Mouse (Mus musculus) spleen, postnatal 10 days (tissue): ENCODE results near the gene Map2k2.
"Not testable (repeated sequence)": the region's sequence is repeated elsewhere in the genome, so short reads cannot be mapped to it uniquely, and the experiment has no call there.

Experiments used
- DNase-seq, 2 experiments: peaks; one replicate each; pipeline ENCODE4 v3.0.0; 2021 to 2022; ENCODE audit warnings: low spot score in 2 of 2

Gene Map2k2

GRCm38 (mm10) chr10:81142551-81142981, 36.9 kb downstream of the Map2k2 start:
- DNase-seq: no peak

DNA sequence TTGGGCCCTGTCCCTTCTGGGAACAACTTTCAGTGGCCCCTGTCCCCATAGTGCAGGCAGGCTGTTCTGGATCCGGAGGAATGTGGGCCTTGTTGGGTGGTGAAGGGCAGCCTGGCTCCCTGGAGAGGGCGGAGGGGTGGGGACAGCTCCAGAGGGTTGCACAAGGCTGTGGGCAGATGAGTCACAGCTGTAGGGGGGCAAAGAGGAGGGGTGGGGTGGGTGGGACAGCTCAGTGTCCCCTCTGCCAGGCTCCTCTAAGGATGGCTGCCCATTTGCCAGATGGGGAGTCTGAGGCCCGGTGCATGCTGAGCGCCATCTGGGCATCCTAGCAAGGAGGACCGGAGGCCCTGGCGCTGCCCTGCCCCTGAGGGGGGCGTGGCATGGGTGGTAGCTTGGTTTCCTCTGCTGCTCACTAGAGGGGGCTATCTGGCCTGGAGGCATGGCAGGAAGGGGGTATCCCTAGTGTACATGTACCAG, 37.5 kb downstream of the Map2k2 start:
- peak in 1 of 2 experiments; percentile 30 for DNase-seq

GRCm38 (mm10) chr10:81143845-81144437, 38.2 kb downstream of the Map2k2 start:
- no peak for DNase-seq

GRCm38 (mm10) chr10:81144667-81145066, 39.0 kb downstream of the Map2k2 start:
- DNase-seq: no peak

GRCm38 (mm10) chr10:81145307-81145706, 39.6 kb downstream of the Map2k2 start:
- DNase-seq: no peak

DNA sequence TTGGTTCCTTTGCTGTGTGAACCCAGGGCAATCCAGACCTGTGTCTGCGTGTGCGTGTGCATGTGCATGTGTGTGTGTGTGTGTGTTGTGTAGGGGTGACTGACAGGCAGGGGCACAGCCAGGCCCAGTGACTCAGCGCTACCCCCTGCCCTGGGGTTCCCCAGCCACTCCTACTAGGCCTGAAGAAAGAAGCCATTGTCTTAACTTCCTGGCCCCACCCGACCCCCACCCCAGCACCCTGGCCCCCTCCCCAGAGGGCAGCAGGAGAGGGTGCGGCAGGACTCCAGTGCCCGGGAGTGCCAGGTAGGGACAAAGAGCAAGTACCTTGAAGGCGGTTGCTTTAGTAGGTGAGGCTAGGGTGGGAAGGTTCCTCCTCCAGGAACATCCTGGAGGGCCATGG, 40.1 kb downstream of the Map2k2 start:
- no peak for DNase-seq

- no peak for DNase-seq
Observed at GRCm38 (mm10) chr10:81146296-81146695, 40.6 kb downstream of the Map2k2 start.

DNA sequence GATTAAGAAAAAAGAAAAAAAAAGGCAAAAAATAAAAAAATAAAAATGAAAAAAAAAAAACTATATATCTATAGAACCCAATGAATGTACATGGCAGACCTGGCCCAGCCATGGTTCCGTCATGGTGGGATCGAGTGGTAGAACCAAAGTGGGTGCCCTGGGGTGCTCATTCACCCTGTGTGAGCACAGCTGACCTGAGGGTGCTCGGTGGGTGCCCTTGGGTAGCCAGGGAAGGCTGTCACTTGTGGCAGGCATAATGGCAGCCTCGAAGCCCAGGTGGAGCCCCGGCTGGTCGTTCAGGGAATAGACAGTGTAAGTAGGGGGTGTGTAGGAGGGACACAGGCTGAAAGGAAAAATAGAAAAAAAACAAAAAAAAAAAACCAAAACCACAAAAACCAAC, 45.5 kb downstream of the Map2k2 start:
- DNase-seq: no peak

DNA sequence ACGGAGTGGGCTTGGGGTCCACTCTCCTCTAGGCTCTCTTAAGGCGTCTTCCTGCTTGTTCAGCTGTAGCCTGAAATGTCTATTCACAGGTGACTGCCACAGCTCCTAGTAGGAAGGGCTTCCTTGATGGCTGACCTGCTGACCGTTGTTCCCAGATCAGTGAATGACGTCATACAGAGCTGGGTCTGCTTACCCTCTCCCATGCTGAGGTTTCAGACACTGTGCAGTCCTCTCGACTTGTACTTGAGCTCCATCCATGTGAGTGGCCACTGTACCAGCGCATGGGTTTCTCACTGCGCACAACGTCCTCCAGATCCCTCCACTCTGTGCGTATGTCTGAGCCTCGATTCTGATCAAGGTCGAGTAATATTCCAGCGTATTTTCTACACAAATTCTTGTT, 46.9 kb downstream of the Map2k2 start:
- no peak for DNase-seq

GRCm38 (mm10) chr10:81154313-81154712, 48.6 kb downstream of the Map2k2 start:
- DNase-seq: no peak

GRCm38 (mm10) chr10:81154736-81155135, 49.0 kb downstream of the Map2k2 start:
- DNase-seq: no peak

GRCm38 (mm10) chr10:81161602-81162317, 56.0 kb downstream of the Map2k2 start:
- peak in 1 of 2 experiments; percentile 88 for DNase-seq

GRCm38 (mm10) chr10:81162318-81162652, 56.6 kb downstream of the Map2k2 start:
- peak in 1 of 2 experiments; percentile 74 for DNase-seq

GRCm38 (mm10) chr10:81165118-81165517, 59.4 kb downstream of the Map2k2 start:
- no peak for DNase-seq

DNA sequence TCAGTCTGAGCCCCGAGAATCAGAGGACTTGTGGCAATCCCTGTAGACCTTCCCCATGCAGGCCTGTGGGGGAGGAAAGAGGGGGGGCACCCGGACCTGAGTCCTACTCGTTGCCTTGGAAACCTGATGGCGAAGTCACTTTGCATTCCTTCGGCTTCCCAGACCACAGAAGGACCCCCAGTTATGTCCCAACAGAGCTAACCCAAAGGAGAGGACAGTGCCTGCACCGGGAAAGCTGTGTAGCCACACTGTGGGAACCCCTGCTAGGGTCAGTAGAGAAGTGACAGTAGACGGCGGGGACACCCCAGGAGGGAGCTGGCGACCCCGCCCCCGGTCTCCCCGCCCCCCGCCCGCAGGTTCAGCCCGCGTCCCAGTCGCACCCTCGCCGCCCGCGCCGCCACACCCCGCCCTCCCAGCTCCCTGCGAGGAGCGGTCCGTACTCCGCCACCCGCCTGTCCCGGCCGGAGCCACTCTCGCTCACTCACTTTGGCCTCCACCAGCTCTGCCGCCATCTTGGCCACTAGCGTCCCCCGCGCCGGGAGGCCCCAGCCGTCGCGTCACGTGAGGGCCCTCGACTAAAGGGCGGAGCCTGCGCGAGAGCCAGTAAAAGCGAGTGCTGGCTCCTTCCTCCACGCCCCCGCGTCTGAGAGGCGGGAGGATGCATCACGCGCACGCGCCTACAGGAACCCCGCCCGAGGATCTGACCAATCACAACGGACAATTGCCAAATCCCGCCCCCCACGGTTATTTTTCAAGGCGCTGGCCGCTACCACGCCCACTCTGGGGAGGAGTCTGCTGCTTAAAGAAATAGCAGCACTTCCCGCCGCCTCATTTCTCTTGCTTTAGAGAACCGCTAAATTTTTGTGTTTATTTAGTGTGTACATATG, 61.7 kb downstream of the Map2k2 start, which contains the start of gene Pias4:
Gene Pias4 (minus strand): TSS at position 724 of the 887 bp plus-strand sequence.
- peak; percentile 100 for DNase-seq

- DNase-seq: no peak
Observed at GRCm38 (mm10) chr10:81168087-81168431, 62.3 kb downstream of the Map2k2 start.

GRCm38 (mm10) chr10:81168521-81169244, 63.0 kb downstream of the Map2k2 start:
- peak; percentile 79 to 92 for DNase-seq

DNA sequence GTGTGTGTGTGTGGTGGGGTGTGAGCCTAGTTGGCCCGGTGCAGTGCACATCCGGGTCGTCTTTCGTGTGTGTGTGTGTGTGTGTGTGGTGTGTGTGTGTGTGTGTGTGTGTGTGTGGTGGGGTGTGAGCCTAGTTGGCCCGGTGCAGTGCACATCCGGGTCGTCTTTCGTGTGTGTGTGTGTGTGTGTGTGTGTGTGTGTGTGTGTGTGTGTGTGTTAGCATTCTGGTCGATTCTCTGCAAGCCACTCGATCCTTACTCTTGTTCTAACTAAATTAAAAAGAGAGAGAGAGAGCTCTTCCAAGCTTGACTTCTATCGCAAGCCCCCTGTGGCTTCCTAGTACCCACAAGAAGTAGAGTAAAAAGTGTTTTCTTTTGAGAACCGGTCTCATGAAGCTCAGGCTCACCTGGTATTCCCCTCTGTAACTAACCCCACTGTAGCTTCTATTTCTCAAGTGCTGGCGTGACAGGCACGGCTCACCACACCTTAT, 63.7 kb downstream of the Map2k2 start:
- peak in 1 of 2 experiments; percentile 53 for DNase-seq

DNA sequence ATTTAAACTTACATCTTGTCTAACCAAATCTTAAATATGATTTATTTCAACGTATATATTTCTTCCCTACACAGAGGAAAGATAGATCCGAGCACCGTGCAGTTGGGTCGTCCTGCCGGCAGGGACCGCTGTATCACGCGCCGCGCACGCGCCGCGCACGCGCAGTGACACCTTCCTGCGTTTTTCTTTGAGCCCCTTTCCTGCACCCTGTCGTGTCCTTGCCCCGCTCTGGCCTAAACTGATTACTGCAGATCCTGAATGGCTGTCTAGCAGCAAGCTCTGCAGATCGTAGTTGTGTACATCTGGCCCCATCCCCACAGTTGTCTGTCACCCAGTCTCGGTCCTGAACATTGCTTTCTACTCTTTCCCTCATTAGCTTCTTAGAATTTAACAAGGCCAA, 67.4 kb downstream of the Map2k2 start:
- peak; percentile 78 to 89 for DNase-seq

DNA sequence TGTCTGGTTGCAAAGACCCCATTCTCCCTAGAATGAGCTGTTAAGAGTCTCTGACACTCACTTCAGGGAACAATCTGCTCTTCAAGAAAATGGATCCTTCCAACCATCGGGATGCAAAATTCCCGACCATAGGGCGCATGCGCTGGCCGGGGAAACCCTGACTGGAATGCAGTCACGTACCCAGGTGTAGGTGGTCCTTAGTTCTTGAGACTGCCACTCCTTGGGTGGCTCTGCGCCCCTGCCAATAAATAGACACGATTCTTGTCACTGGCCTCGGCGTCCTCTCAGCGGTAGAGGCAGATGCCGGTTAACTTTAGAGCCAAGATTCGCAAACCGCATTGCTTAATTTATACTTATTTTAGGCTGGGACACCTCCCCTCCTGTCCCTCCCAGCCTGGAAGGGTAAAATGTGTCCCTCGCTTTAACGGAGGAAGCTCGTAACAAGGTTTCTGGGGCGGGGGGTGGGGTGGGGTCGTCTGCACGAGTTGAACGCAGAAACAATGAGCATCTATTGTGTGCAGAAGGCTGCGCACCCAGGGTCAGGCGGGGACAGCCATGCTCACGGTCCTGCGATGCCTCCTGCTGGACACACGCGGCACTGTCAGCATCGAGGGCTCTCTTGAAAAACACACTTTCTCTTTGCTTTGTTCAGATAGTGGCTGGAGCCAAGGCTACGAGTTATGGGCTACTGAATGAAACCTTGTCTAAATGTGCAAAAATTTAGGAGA, 69.1 kb downstream of the Map2k2 start:
- peak; percentile 91 to 93 for DNase-seq

DNA sequence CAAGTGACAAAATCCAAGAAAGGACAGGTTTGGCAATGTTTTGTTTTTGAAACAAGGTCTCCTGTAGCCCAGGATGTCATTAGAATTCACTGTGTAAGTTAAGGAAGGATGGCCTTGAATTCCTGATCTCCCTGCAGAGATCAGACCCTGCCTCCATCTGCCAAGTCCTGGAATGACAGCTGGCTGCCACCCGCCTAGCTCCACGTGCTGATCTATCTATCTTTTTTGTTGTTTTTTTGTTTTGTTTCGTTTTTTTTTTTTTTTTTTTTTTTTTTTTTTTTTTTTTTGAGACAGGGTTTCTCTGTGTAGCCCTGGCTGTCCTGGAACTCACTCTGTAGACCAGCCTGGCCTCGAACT, 69.6 kb downstream of the Map2k2 start:
- not testable (repeated sequence) for DNase-seq
